Mouse (Mus musculus) hindbrain, embryonic 13.5 days (tissue): ENCODE measurements around the gene Dpp3. TPM values are rescaled to one million over a fixed set of nuclear protein-coding genes. Genes with fewer than 3 reads are reported as not detected.
A peak's percentile ranks its signal among the peaks of the same experiment; 100 is the strongest.
"Not testable (repeated sequence)": the region's sequence is repeated elsewhere in the genome, so short reads cannot be mapped to it uniquely, and the experiment has no call there.

Experiments used
- ATAC-seq: fragments of 200-750 bp; cut with Nextera tagmentation; 2 replicates; pipeline ENCODE4 v1.8.0; 2017; ENCODE audit warnings: moderate TSS enrichment; ENCODE audit not compliant: low FRiP score
- H3K27ac ChIP-seq: fragments of 300-500 bp; sonication (generic); 2 replicates; pipeline ENCODE4 v1.5.1; 2015; ENCODE audit warnings: inconsistent platforms, mild to moderate bottlenecking, moderate library complexity
- H3K27me3 ChIP-seq: fragments of 300-500 bp; sonication (generic); 2 replicates; pipeline ENCODE4 v1.6.1; 2015; ENCODE audit warnings: mild to moderate bottlenecking, inconsistent platforms
- H3K36me3 ChIP-seq: fragments of 300-500 bp; sonication (generic); 2 replicates; pipeline ENCODE4 v1.6.1; 2015; ENCODE audit warnings: mild to moderate bottlenecking, inconsistent platforms
- H3K4me1 ChIP-seq: fragments of 300-500 bp; sonication (generic); replicated peaks from 2 replicates; pipeline ENCODE4 v1.6.1; 2015; ENCODE audit warnings: inconsistent platforms
- H3K4me2 ChIP-seq: fragments of 300-500 bp; sonication (generic); 2 replicates; pipeline ENCODE4 v1.6.1; 2015; ENCODE audit warnings: inconsistent platforms, mild to moderate bottlenecking, moderate library complexity
- H3K4me3 ChIP-seq: fragments of 300-500 bp; sonication (generic); 2 replicates; pipeline ENCODE4 v1.5.1; 2015; ENCODE audit warnings: mild to moderate bottlenecking, inconsistent platforms
- H3K9ac ChIP-seq: fragments of 300-500 bp; sonication (generic); 2 replicates; pipeline ENCODE4 v1.6.1; 2015; ENCODE audit warnings: mild to moderate bottlenecking, inconsistent platforms
- H3K9me3 ChIP-seq: fragments of 300-500 bp; sonication (generic); 2 replicates; pipeline ENCODE4 v1.6.1; 2016; ENCODE audit warnings: inconsistent platforms
- WGBS: fragments of 180-500 bp; shearing (Covaris S2); methylation state at CpG from one replicate; pipeline ENCODE4 v1.1.7; 2015; 5-methylcytosine and 5-hydroxymethylcytosine counted together
- polyA plus RNA-seq: library from polyadenylated mRNA; unstranded; fragments of >200 nt; fragmentation: Nextera tagmentation; extraction: Ambion mirVana; gene quantifications from 2 replicates; pipeline ENCODE4 v1.2.1, GENCODE M21; 2015

Dpp3 gene
- polyA plus RNA-seq, 1 experiment from 2014 or later = 124 TPM

GRCm38 (mm10) chr19:4879324-4879703 lies 48.8 kb downstream of the Dpp3 start:
- Histone ChIP-seq H3K4me2 (peak overlapping the region; percentile 85), H3K4me1 (peaks cover 23% of the 10 kb centered on the region), H3K4me3 (peak overlapping the region; percentile 73), H3K27ac (no peak overlapping the region), H3K27me3 (0 out of 2 replicates have a peak, but pooled peaks cover 12% of the 10 kb centered on the region), H3K9ac (peak overlapping the region; percentile 84), H3K9me3 (no peaks in the 10 kb centered on the region), H3K36me3 (peaks cover 13% of the 10 kb centered on the region)
- WGBS = 67% methylated on average over 10 of the region's 10 CpGs
- ATAC-seq = no peak

- ATAC-seq = peak; percentile 98
- 0 out of 2 replicates have a peak, but pooled peaks cover 12% of the 10 kb centered on the region for H3K27me3 ChIP-seq
- H3K9me3 ChIP-seq = no peaks in the 10 kb centered on the region
- H3K36me3 ChIP-seq = peaks cover 7% of the 10 kb centered on the region
- H3K27ac ChIP-seq = peak within 1 kb of the TSS; percentile 81
- 1% methylated on average over 52 of the region's 52 CpGs for WGBS
- peak within 1 kb of the TSS; percentile 73 for H3K4me3 ChIP-seq
- H3K4me1 ChIP-seq = peaks cover 23% of the 10 kb centered on the region
- H3K4me2 ChIP-seq = peak within 1 kb of the TSS; percentile 85
- peak within 1 kb of the TSS; percentile 84 for H3K9ac ChIP-seq
These were observed 49.4 kb downstream of the Dpp3 start, which contains the start of gene Zdhhc24 for GRCm38 (mm10) chr19:4878405-4879323. Gene Zdhhc24 (plus strand): TSS chr19:4878668.

DNA sequence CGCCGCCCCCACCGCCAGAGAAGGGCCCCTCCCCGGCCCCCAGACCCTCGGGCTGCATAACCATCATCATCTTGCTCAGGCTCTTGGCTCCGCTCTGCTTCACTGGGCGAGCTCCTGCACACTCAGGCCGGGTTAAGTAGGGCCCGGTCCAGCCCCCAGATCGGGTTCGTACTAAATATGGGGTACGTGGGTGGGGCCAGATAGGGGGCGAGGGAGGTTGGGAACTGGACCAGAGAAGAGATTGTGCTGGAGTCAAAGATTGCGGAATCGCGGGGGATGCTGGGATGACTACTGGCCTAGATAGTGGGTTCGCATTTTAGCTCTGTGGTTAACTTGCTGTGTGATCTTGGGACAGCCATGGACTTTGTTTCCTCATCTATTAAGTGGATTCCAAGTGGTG lies 50.3 kb downstream of the Dpp3 start, which contains the start of gene Actn3:
Gene Actn3 (minus strand): TSS at position 125 of the 400 bp plus-strand sequence.
- H3K27me3 ChIP-seq = 0 out of 2 replicates have a peak, but pooled peaks cover 12% of the 10 kb centered on the region
- H3K27ac ChIP-seq = peak within 1 kb of the TSS; percentile 81
- H3K4me3 ChIP-seq = peak within 1 kb of the TSS; percentile 73
- H3K36me3 ChIP-seq = no peaks in the 10 kb centered on the region
- WGBS = 8% methylated on average over 17 of the region's 17 CpGs
- peak within 1 kb of the TSS; percentile 84 for H3K9ac ChIP-seq
- H3K9me3 ChIP-seq = no peaks in the 10 kb centered on the region
- 0 out of 2 replicates have a peak, but pooled peaks have one; percentile 0 for ATAC-seq
- peaks cover 23% of the 10 kb centered on the region for H3K4me1 ChIP-seq
- peak within 1 kb of the TSS; percentile 85 for H3K4me2 ChIP-seq

GRCm38 (mm10) chr19:4876755-4877154 lies 51.3 kb downstream of the Dpp3 start:
- H3K4me1 ChIP-seq = peaks cover 23% of the 10 kb centered on the region
- H3K36me3 ChIP-seq = no peaks in the 10 kb centered on the region
- 0 out of 2 replicates have a peak, but pooled peaks cover 12% of the 10 kb centered on the region for H3K27me3 ChIP-seq
- H3K4me2 ChIP-seq = no peak overlapping the region
- no peak overlapping the region for H3K4me3 ChIP-seq
- WGBS = 64% methylated on average over 3 of the region's 3 CpGs
- no peak for ATAC-seq
- no peak overlapping the region for H3K27ac ChIP-seq
- H3K9ac ChIP-seq = no peak overlapping the region
- no peaks in the 10 kb centered on the region for H3K9me3 ChIP-seq

GRCm38 (mm10) chr19:4876241-4876640 lies 51.8 kb downstream of the Dpp3 start:
- no peak overlapping the region for H3K4me3 ChIP-seq
- WGBS = 69% methylated on average over 3 of the region's 4 CpGs
- H3K27me3 ChIP-seq = 0 out of 2 replicates have a peak, but pooled peaks cover 12% of the 10 kb centered on the region
- no peaks in the 10 kb centered on the region for H3K36me3 ChIP-seq
- no peaks in the 10 kb centered on the region for H3K9me3 ChIP-seq
- no peak for ATAC-seq
- H3K27ac ChIP-seq = no peak overlapping the region
- peaks cover 23% of the 10 kb centered on the region for H3K4me1 ChIP-seq
- no peak overlapping the region for H3K9ac ChIP-seq
- H3K4me2 ChIP-seq = no peak overlapping the region

GRCm38 (mm10) chr19:4874613-4875012 lies 53.5 kb downstream of the Dpp3 start:
- H3K36me3 ChIP-seq, H3K9me3 ChIP-seq, H3K4me2 ChIP-seq, H3K4me3 ChIP-seq, H3K27ac ChIP-seq, H3K9ac ChIP-seq, ATAC-seq: not testable (repeated sequence)
- 0 out of 2 replicates have a peak, but pooled peaks cover 12% of the 10 kb centered on the region for H3K27me3 ChIP-seq
- WGBS = 89% methylated on average over 1 of the region's 1 CpGs
- H3K4me1 ChIP-seq = peaks cover 15% of the 10 kb centered on the region

DNA sequence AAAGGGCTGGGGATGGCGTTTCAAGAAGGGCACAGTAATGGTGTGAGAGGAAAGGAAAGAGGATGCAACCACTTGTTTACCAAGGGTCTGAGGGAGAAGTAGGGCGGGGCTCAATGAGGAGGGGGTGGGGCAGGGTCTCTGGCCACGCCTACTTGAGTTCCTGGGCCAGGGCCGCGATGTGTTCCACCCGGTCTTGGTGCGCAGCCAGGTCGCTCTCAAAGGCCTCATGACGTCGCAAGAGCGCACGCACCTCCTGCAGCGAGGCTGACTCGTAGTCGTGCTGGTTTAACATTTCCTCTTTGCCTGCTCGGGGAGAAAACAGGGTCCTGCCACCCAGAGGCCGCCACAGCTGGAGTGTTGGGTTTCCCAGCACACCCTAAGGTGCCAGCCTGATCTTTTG lies 62.9 kb downstream of the Dpp3 start:
- WGBS = 9% methylated on average over 16 of the region's 17 CpGs
- ATAC-seq = no peak
- H3K4me3 ChIP-seq = no peak overlapping the region
- H3K27ac ChIP-seq = no peak overlapping the region
- H3K4me2 ChIP-seq = 0 out of 2 replicates have a peak overlapping the region, but pooled peaks have one; percentile 26
- H3K4me1 ChIP-seq = no peaks in the 10 kb centered on the region; the same call in 1 of the 2 replicates
- peaks cover 17% of the 10 kb centered on the region for H3K36me3 ChIP-seq
- no peak overlapping the region for H3K9ac ChIP-seq
- H3K27me3 ChIP-seq = peaks cover 11% of the 10 kb centered on the region; the same call in 1 of the 2 replicates
- no peaks in the 10 kb centered on the region for H3K9me3 ChIP-seq

DNA sequence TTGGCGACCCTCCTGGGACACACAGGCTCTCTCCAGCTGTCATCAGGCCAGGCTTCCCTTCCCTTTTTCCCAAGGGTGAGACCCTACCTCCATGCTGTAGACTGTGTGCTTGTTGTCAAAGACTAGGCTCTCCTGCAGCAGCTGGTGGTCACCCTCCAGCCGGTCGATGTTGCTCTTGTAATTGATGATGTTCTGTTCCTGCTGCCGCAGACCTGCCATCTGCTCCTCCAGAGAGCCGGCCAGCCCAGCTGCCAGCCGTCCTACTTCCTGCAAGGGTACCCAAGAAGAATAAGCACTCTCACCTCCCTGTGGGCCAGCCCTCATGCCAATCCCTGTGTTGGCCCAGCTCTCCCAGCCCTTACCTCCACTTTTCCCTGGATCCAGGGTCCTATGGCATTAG lies 65.0 kb downstream of the Dpp3 start:
- peaks cover 11% of the 10 kb centered on the region; the same call in 1 of the 2 replicates for H3K27me3 ChIP-seq
- 0 out of 2 replicates have a peak overlapping the region, but pooled peaks have one; percentile 3 for H3K27ac ChIP-seq
- no peaks in the 10 kb centered on the region; the same call in 1 of the 2 replicates for H3K4me1 ChIP-seq
- no peak overlapping the region for H3K4me3 ChIP-seq
- H3K9me3 ChIP-seq = no peaks in the 10 kb centered on the region
- H3K9ac ChIP-seq = no peak overlapping the region
- H3K4me2 ChIP-seq = no peak overlapping the region
- no peak for ATAC-seq
- H3K36me3 ChIP-seq = peaks cover 37% of the 10 kb centered on the region
- 57% methylated on average over 6 of the region's 6 CpGs for WGBS

GRCm38 (mm10) chr19:4859081-4859480 lies 69.0 kb downstream of the Dpp3 start:
- Histone ChIP-seq H3K9ac (peak overlapping the region; percentile 5; the same call in 1 of the 2 replicates), H3K4me3 (no peak overlapping the region), H3K4me1 (peaks cover 14% of the 10 kb centered on the region), H3K9me3 (no peaks in the 10 kb centered on the region), H3K27me3 (no peaks in the 10 kb centered on the region), H3K27ac (no peak overlapping the region), H3K4me2 (no peak overlapping the region), H3K36me3 (peaks cover 37% of the 10 kb centered on the region)
- WGBS = 85% methylated on average over 6 of the region's 6 CpGs
- ATAC-seq = no peak

Other genes with a start within 250 kb of the Dpp3 start
- 3.8 and 4.3 TPM in 2 replicates for gene Gm960, start 229.6 kb downstream of the Dpp3 start, polyA plus RNA-seq
- gene Sptbn2, start 217.1 kb downstream of the Dpp3 start, polyA plus RNA-seq = 30.0 and 33.3 TPM in 2 replicates
- gene Rbm4b, start 171.8 kb downstream of the Dpp3 start, polyA plus RNA-seq = 188 and 189 TPM in 2 replicates
- 97.3 and 97.5 TPM in 2 replicates for gene Rbm4, start 134.4 kb downstream of the Dpp3 start, polyA plus RNA-seq
- gene Gm21992, start 116.7 kb downstream of the Dpp3 start, polyA plus RNA-seq = 32.3 and 35.3 TPM in 2 replicates
- 66.8 and 67.5 TPM in 2 replicates for gene Rbm14, start 116.7 kb downstream of the Dpp3 start, polyA plus RNA-seq
- 44.9 and 47.4 TPM in 2 replicates for gene Ccs, start 89.0 kb downstream of the Dpp3 start, polyA plus RNA-seq
- gene Ccdc87, start 88.9 kb downstream of the Dpp3 start, polyA plus RNA-seq = 0.43 and 0.49 TPM in 2 replicates
- 67.3 and 69.7 TPM in 2 replicates for gene Ctsf, start 73.2 kb downstream of the Dpp3 start, polyA plus RNA-seq
- 1.8 and 2.1 TPM in 2 replicates for gene Actn3, start 50.4 kb downstream of the Dpp3 start, polyA plus RNA-seq
- gene Zdhhc24, start 49.6 kb downstream of the Dpp3 start, polyA plus RNA-seq = 21.8 and 22.0 TPM in 2 replicates
- 9.6 and 10.7 TPM in 2 replicates for gene Bbs1, start 21.7 kb downstream of the Dpp3 start, polyA plus RNA-seq
- 10.8 and 10.9 TPM in 2 replicates for gene Peli3, start 14.8 kb upstream of the Dpp3 start, polyA plus RNA-seq
- 105 and 115 TPM in 2 replicates for gene Mrpl11, start 33.9 kb upstream of the Dpp3 start, polyA plus RNA-seq
- 0.34 and 0.39 TPM in 2 replicates for gene Npas4, start 62.0 kb upstream of the Dpp3 start, polyA plus RNA-seq
- 10.4 and 11.3 TPM in 2 replicates for gene Slc29a2, start 95.6 kb upstream of the Dpp3 start, polyA plus RNA-seq
- gene B4gat1, start 110.5 kb upstream of the Dpp3 start, polyA plus RNA-seq = 61.2 and 66.0 TPM in 2 replicates
- gene AC124502.3, start 110.6 kb upstream of the Dpp3 start, polyA plus RNA-seq = 3.9 and 5.9 TPM in 2 replicates
- gene Brms1, start 113.1 kb upstream of the Dpp3 start, polyA plus RNA-seq = 46.0 and 48.2 TPM in 2 replicates
- 1.1 and 1.5 TPM in 2 replicates for gene Rin1, start 122.2 kb upstream of the Dpp3 start, polyA plus RNA-seq
- 19.1 and 20.4 TPM in 2 replicates for gene Cd248, start 139.8 kb upstream of the Dpp3 start, polyA plus RNA-seq
- gene Tmem151a, start 157.2 kb upstream of the Dpp3 start, polyA plus RNA-seq = 6.2 and 8.4 TPM in 2 replicates
- gene Yif1a, start 160.3 kb upstream of the Dpp3 start, polyA plus RNA-seq = 57.6 and 58.2 TPM in 2 replicates
- gene Cnih2, start 170.2 kb upstream of the Dpp3 start, polyA plus RNA-seq = 333 TPM in 2 replicates
- gene Rab1b, start 178.8 kb upstream of the Dpp3 start, polyA plus RNA-seq = 234 TPM in 2 replicates
- 73.4 and 76.7 TPM in 2 replicates for gene Klc2, start 190.3 kb upstream of the Dpp3 start, polyA plus RNA-seq